Mouse (Mus musculus) adrenal gland, postnatal 36 days (tissue): ENCODE data around the gene Glrx2. TPM values are rescaled to one million over a fixed set of nuclear protein-coding genes. Genes with fewer than 3 reads are reported as not detected.
"Not testable (repeated sequence)": the region's sequence is repeated elsewhere in the genome, so short reads cannot be mapped to it uniquely, and the experiment has no call there.

Experiments used
- DNase-seq, 2 experiments: peaks; one replicate each; pipeline ENCODE4 v3.0.0; 2021; ENCODE audit warnings: mixed read lengths in 1 of 2
- long read RNA-seq, 2 experiments: library from polyadenylated mRNA; stranded (forward); transcript quantifications; one replicate each; pipeline ENCODE4 v2.0.0; 2021; ENCODE audit warnings: borderline sequencing depth in 2 of 2
- total RNA-seq, 2 experiments: library from RNA; stranded (reverse); gene quantifications; 2 replicates each; pipeline ENCODE4 v1.2.3; 2021

Gene Glrx2
- 10 to 100 TPM; 79.0 to 99.3 TPM for total RNA-seq
- long read RNA-seq, experiment 1, transcript Glrx2-202 (4 exons, 580 nt) = minor isoform, 9 of 124 reads
- long read RNA-seq, experiment 1, transcript Glrx2-210 (4 exons, 3,337 nt) = major isoform, 103 of 124 reads
- long read RNA-seq, experiment 1, partial matches to known transcripts = 4 of 124 reads
- long read RNA-seq, experiment 1, other reads (novel, unspliced or antisense) = 6 of 124 reads
- long read RNA-seq, experiment 2, transcript Glrx2-210 (4 exons, 3,337 nt) = major isoform, 40 of 50 reads
- long read RNA-seq, experiment 2, transcript Glrx2-202 (4 exons, 580 nt) = minor isoform, 7 of 50 reads
- long read RNA-seq, experiment 2, partial matches to known transcripts = 0 of 50 reads
- long read RNA-seq, experiment 2, other reads (novel, unspliced or antisense) = 0 of 50 reads

GRCm38 (mm10) chr1:143716038-143716437 lies at the start of gene Glrx2:
TSS of gene Glrx2 (plus strand) at chr1:143716338.
- not testable (repeated sequence) for DNase-seq

- no peak for DNase-seq
Observed at GRCm38 (mm10) chr1:143675734-143676361, 40.3 kb upstream of the Glrx2 start.

GRCm38 (mm10) chr1:143681108-143681507 lies 35.0 kb upstream of the Glrx2 start:
- DNase-seq = peak; percentile 48 to 58

- DNase-seq = no peak
Observed at GRCm38 (mm10) chr1:143684849-143685248, 31.3 kb upstream of the Glrx2 start.

DNA sequence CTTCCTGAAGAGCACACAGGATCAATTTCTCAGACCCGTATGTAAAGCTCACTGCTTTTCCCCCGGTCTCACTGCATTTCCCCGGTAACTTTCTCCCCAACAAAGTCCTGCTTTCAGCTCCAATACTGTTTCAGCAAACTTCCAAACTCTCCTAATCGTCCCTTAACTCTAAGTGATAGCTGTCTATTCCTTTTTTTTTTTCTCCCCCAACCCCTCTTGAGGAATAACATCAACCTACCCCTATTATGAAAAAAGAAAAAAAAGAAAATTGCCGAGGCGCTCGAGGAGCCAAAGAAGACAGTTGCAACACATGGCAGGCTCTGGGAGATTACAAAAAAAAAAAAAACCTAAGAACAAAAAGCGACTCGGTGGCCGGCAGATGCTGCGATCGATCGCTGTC lies 14.4 kb upstream of the Glrx2 start:
- no peak for DNase-seq

GRCm38 (mm10) chr1:143702141-143702740 lies 13.9 kb upstream of the Glrx2 start:
- DNase-seq = peak; percentile 31 to 64

GRCm38 (mm10) chr1:143702741-143703262 lies 13.3 kb upstream of the Glrx2 start, which contains the start of gene Cdc73:
TSS of gene Cdc73 (minus strand) at chr1:143702893.
- DNase-seq = peak; percentile 94 to 95

DNA sequence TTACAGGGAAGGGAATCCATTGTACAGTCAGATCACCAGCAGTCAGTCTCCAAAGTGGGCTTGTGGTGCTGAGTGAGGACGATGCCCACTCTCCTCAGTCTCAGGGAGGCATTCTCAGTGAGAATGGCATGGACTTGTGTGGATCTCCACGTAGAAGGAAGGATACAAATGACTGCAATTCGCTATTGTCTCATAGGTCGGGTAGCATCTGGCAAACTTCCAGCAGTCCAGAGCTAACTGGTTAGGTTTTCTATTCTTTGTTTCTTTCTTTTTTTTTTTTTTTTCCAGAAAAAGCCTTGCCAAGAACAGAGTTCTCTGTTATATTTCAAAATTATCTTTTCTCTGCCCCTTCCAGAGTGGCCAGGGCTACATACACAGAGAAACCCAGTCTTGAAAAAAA lies 9.1 kb upstream of the Glrx2 start:
- DNase-seq = peak in 1 of 2 experiments; percentile 45

- no peak for DNase-seq
Observed at GRCm38 (mm10) chr1:143708361-143708760, 7.8 kb upstream of the Glrx2 start.

GRCm38 (mm10) chr1:143709966-143710626 lies 6.0 kb upstream of the Glrx2 start:
- no peak for DNase-seq

- DNase-seq = no peak
Observed at GRCm38 (mm10) chr1:143710627-143710976, 5.5 kb upstream of the Glrx2 start.

- peak; percentile 38 to 39 for DNase-seq
Observed at GRCm38 (mm10) chr1:143724456-143725064, 8.4 kb downstream of the Glrx2 start.

DNA sequence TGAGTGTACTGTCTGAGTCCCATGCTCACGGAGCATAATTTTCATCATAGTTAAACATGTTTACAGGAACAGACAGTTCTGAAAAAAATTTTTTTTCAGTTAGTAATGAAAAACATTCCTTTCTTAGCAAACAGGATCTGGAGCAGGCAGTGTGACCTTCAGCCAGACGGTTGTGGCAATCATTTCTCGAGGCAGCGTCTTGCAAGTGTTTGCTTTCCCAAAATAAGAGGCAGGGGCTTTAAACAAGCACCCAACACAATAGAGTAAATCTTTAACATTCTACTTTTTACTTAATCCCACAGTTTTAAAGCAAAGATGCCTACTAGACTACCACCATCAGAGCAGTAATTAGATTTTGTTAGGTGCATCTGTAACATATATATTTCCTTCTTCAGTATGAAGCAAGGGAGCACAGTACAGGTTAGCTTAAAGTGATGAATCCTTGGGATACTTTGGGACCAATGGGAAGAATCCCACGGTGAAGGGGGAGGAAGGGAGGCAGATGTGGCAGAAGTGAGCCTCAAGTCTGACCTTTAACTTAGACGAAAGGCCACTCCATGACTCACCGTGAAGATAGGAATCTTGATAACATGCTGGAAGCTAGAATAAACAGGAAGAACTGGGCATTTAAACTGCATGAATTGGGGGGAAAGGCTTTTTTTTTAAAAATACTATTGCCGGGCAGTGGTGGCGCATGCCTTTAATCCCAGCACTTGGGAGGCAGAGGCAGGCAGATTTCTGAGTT lies 11.7 kb downstream of the Glrx2 start:
- peak; percentile 23 to 44 for DNase-seq

GRCm38 (mm10) chr1:143730899-143731298 lies 14.8 kb downstream of the Glrx2 start:
- peak; percentile 21 to 54 for DNase-seq

GRCm38 (mm10) chr1:143731691-143732090 lies 15.6 kb downstream of the Glrx2 start:
- DNase-seq = no peak

GRCm38 (mm10) chr1:143733914-143734410 lies 17.8 kb downstream of the Glrx2 start:
- DNase-seq = no peak

DNA sequence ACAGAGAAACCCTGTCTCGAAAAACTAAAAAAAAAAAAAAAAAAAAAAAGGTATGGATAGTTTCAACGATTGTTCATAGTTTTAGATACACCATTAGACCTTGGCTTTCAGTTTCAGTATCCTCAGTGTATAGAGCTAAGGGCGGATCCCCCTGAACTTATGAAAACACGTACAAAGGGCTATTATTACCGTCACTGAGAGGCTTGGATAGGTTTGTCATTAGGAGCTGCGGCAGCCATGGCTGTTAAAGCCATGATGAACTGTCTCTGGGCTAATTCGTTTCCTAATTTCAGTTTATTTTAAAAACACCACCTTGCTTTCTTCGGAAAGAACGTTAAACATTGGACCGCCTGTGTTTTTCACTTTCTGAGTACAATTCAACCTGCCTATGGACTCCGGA lies 22.7 kb downstream of the Glrx2 start:
- no peak for DNase-seq

- peak; percentile 89 to 95 for DNase-seq
Observed at GRCm38 (mm10) chr1:143739361-143740350, 23.5 kb downstream of the Glrx2 start.

GRCm38 (mm10) chr1:143740581-143740980 lies 24.4 kb downstream of the Glrx2 start:
- no peak for DNase-seq

- no peak for DNase-seq
Observed at GRCm38 (mm10) chr1:143741331-143741730, 25.2 kb downstream of the Glrx2 start.
